Mouse (Mus musculus): ENCODE measurements around the gene Masp2.

Masp2 gene

GRCm38 (mm10) chr4:148602357-148603120, at the start of gene Masp2:
Masp2 (plus strand) TSS chr4:148602554.
- no peak for DNase-seq (ENCODE audit: low spot score)

GRCm38 (mm10) chr4:148557766-148558165, 44.6 kb upstream of the Masp2 start:
- no peak for DNase-seq (ENCODE audit: low spot score)

- DNase-seq (ENCODE audit: low spot score): peak; percentile 75
These were observed 43.9 kb upstream of the Masp2 start, which contains the start of gene Exosc10 for GRCm38 (mm10) chr4:148558297-148559000. Exosc10 (plus strand) TSS chr4:148558429.

GRCm38 (mm10) chr4:148562676-148563075, 39.7 kb upstream of the Masp2 start:
- DNase-seq (ENCODE audit: low spot score): no peak

- no peak for DNase-seq (ENCODE audit: low spot score)
These were observed 38.8 kb upstream of the Masp2 start for GRCm38 (mm10) chr4:148563595-148563994.

GRCm38 (mm10) chr4:148570138-148570537, 32.2 kb upstream of the Masp2 start:
- DNase-seq (ENCODE audit: low spot score): no peak

GRCm38 (mm10) chr4:148570693-148571295, 31.6 kb upstream of the Masp2 start:
- no peak for DNase-seq (ENCODE audit: low spot score)

- no peak for DNase-seq (ENCODE audit: low spot score)
These were observed 29.1 kb upstream of the Masp2 start for GRCm38 (mm10) chr4:148573222-148573621.

- DNase-seq (ENCODE audit: low spot score): no peak
These were observed 21.6 kb upstream of the Masp2 start for GRCm38 (mm10) chr4:148580765-148581164.

GRCm38 (mm10) chr4:148581422-148581821, 20.9 kb upstream of the Masp2 start:
- DNase-seq (ENCODE audit: low spot score): no peak

- no peak for DNase-seq (ENCODE audit: low spot score)
These were observed 19.1 kb upstream of the Masp2 start for GRCm38 (mm10) chr4:148583257-148583656.

GRCm38 (mm10) chr4:148586648-148587047, 15.7 kb upstream of the Masp2 start:
- no peak for DNase-seq (ENCODE audit: low spot score)

GRCm38 (mm10) chr4:148588793-148589192, 13.6 kb upstream of the Masp2 start:
- no peak for DNase-seq (ENCODE audit: low spot score)

- no peak for DNase-seq (ENCODE audit: low spot score)
These were observed 12.8 kb upstream of the Masp2 start for GRCm38 (mm10) chr4:148589565-148589964.

- no peak for DNase-seq (ENCODE audit: low spot score)
These were observed 11.8 kb upstream of the Masp2 start for GRCm38 (mm10) chr4:148590421-148591170.

GRCm38 (mm10) chr4:148591171-148591630, 11.2 kb upstream of the Masp2 start, which contains the start of gene Srm:
Srm (plus strand) TSS chr4:148591503.
- DNase-seq (ENCODE audit: low spot score): peak; percentile 90

- no peak for DNase-seq (ENCODE audit: low spot score)
These were observed 10.5 kb upstream of the Masp2 start for GRCm38 (mm10) chr4:148591637-148592380.

- no peak for DNase-seq (ENCODE audit: low spot score)
These were observed 8.4 kb upstream of the Masp2 start for GRCm38 (mm10) chr4:148593996-148594395.

GRCm38 (mm10) chr4:148595916-148596315, 6.4 kb upstream of the Masp2 start:
- no peak for DNase-seq (ENCODE audit: low spot score)

GRCm38 (mm10) chr4:148596731-148597130, 5.6 kb upstream of the Masp2 start:
- DNase-seq (ENCODE audit: low spot score): no peak

GRCm38 (mm10) chr4:148598826-148599225, 3.5 kb upstream of the Masp2 start:
- DNase-seq (ENCODE audit: low spot score): no peak

Measured in spleen, adult 12 weeks (tissue).